Mouse (Mus musculus): ENCODE results near the gene Gm3248. TPM values are rescaled to one million over a fixed set of nuclear protein-coding genes. Genes with fewer than 3 reads are reported as not detected.

The Gm3248 gene
- polyA plus RNA-seq, 1 experiment from 2014 or later, result 4.6 TPM

Other genes with a start within 250 kb of the Gm3248 start
- gene Gm3373, start 220.2 kb downstream of the Gm3248 start, polyA plus RNA-seq (2015; fragmentation: Nextera tagmentation; extraction: Ambion mirVana), result 1.4 TPM in 1 of 2 replicates, not detected in the other
- gene Gm3383, start 153.8 kb downstream of the Gm3248 start, polyA plus RNA-seq (2015; fragmentation: Nextera tagmentation; extraction: Ambion mirVana), result 4.6 and 6.3 TPM in 2 replicates
- gene Gm3424, start 131.4 kb downstream of the Gm3248 start, polyA plus RNA-seq (2015; fragmentation: Nextera tagmentation; extraction: Ambion mirVana), result not detected in 2 replicates
- 1.3 and 1.5 TPM in 2 replicates for gene Gm8237, start 81.4 kb downstream of the Gm3248 start, polyA plus RNA-seq (2015; fragmentation: Nextera tagmentation; extraction: Ambion mirVana)
- gene Gm3453, start 17.4 kb upstream of the Gm3248 start, polyA plus RNA-seq (2015; fragmentation: Nextera tagmentation; extraction: Ambion mirVana), result 0.13 TPM in 1 of 2 replicates, not detected in the other
- gene Gm6337, start 96.5 kb upstream of the Gm3248 start, polyA plus RNA-seq (2015; fragmentation: Nextera tagmentation; extraction: Ambion mirVana), result not detected in 2 replicates
- 3.9 and 7.0 TPM in 2 replicates for gene Gm8206, start 132.2 kb upstream of the Gm3248 start, polyA plus RNA-seq (2015; fragmentation: Nextera tagmentation; extraction: Ambion mirVana)
- 5.9 and 6.3 TPM in 2 replicates for gene Gm3468, start 146.9 kb upstream of the Gm3248 start, polyA plus RNA-seq (2015; fragmentation: Nextera tagmentation; extraction: Ambion mirVana)
- gene Gm3476, start 164.1 kb upstream of the Gm3248 start, polyA plus RNA-seq (2015; fragmentation: Nextera tagmentation; extraction: Ambion mirVana), result not detected in 2 replicates

All from midbrain, embryonic 16.5 days (tissue).